Mouse (Mus musculus) lung, embryonic 14.5 days (tissue): ENCODE results near the gene Trmt13. TPM values are rescaled to one million over a fixed set of nuclear protein-coding genes. Genes with fewer than 3 reads are reported as not detected.
"Not testable (repeated sequence)": the region's sequence is repeated elsewhere in the genome, so short reads cannot be mapped to it uniquely, and the experiment has no call there.

Experiments
- ATAC-seq: fragments of 200-750 bp; cut with Nextera tagmentation; 2 replicates; pipeline ENCODE4 v1.8.0; 2017; ENCODE audit warnings: mild to moderate bottlenecking, moderate TSS enrichment, moderate library complexity; ENCODE audit not compliant: insufficient read depth
- DNase-seq: peaks from one replicate; pipeline ENCODE4 v3.0.0-alpha.2; 2015
- H3K27ac ChIP-seq: fragments of 300-500 bp; sonication (generic); 2 replicates; pipeline ENCODE4 v1.5.1; 2014; ENCODE audit warnings: low read depth, mild to moderate bottlenecking, moderate library complexity
- H3K27me3 ChIP-seq: fragments of 300-500 bp; sonication (generic); 2 replicates; pipeline ENCODE4 v1.6.1; 2014; ENCODE audit warnings: low read length, control low read depth; ENCODE audit not compliant: insufficient read depth
- H3K36me3 ChIP-seq: fragments of 300-500 bp; sonication (generic); 2 replicates; pipeline ENCODE4 v1.6.1; 2014; ENCODE audit warnings: control low read depth; ENCODE audit not compliant: insufficient read depth
- H3K4me1 ChIP-seq: fragments of 300-500 bp; sonication (generic); 2 replicates; pipeline ENCODE4 v1.6.1; 2014; ENCODE audit warnings: antibody characterized with exemption, control low read depth; ENCODE audit not compliant: insufficient read depth
- H3K4me2 ChIP-seq: fragments of 300-500 bp; sonication (generic); 2 replicates; pipeline ENCODE4 v1.6.1; 2014; ENCODE audit warnings: mild to moderate bottlenecking
- H3K4me3 ChIP-seq: fragments of 300-500 bp; sonication (generic); 2 replicates; pipeline ENCODE4 v1.5.1; 2014; ENCODE audit warnings: low read depth, low read length
- H3K9ac ChIP-seq: fragments of 300-500 bp; sonication (generic); 2 replicates; pipeline ENCODE4 v1.6.1; 2014
- H3K9me3 ChIP-seq: fragments of 300-500 bp; sonication (generic); 2 replicates; pipeline ENCODE4 v1.6.1; 2016; ENCODE audit warnings: low read depth, low read length, control low read depth
- CTCF ChIP-seq: IDR thresholded peaks from 2 replicates; pipeline ENCODE4 v1.5.1; 2016; ENCODE audit warnings: antibody characterized with exemption, low read depth
- WGBS: fragments of 180-500 bp; shearing (Covaris S2); extraction: QIAGEN DNeasy Blood & Tissue Kit; methylation state at CpG from one replicate; pipeline ENCODE4 v1.1.7; 2014; 5-methylcytosine and 5-hydroxymethylcytosine counted together
- polyA plus RNA-seq: library from polyadenylated mRNA; unstranded; fragments of >200 nt; fragmentation: Nextera tagmentation; extraction: Ambion mirVana; gene quantifications from 2 replicates; pipeline ENCODE4 v1.2.1, GENCODE M21; 2014

Trmt13 gene
- polyA plus RNA-seq, 1 experiment from 2014 or later = 24.8 TPM

DNA sequence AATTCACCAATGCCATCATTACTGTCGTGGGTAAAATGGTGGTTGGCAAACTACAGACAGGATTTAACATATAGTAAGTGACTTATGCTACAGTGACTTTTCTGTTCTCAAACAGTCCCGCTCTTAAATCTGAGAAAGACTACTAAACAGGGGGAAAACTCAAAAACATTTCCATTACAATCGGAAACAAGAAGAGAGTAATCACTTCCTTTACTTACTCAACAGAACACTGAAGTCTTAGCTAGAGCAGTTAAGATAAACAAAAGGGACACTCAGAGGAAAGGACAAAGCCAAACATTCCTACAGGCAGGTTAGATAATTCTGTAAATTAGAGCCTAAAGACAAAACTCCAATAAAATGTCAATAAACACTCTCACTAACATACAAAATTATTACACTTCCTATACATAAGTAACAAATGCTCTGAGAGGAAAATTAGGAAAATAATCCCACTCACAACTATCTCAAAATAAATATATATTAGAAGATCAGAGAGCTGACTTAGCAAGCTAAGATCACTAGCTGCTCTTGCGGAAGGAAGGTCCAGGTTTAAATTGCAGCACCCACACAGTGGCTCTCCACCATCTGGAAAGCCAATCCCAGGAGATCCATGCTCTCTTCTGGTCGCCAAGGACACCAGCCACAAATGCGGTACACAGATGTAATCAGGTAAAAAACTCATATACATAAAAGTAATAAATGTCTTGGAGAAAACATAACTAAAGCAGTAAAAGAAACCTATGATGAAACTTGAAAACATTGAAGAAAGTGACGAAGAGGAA, 42.0 kb upstream of the Trmt13 start:
- TF ChIP-seq CTCF = no peak
- 64% methylated on average over 7 of the region's 7 CpGs for whole genome bisulfite sequencing
- Histone ChIP-seq H3K27ac (no peak overlapping the region), H3K9me3 (no peaks in the 10 kb centered on the region), H3K4me2 (no peak overlapping the region), H3K4me3 (no peak overlapping the region), H3K4me1 (no peaks in the 10 kb centered on the region), H3K36me3 (no peaks in the 10 kb centered on the region), H3K9ac (no peak overlapping the region), H3K27me3 (no peaks in the 10 kb centered on the region)
- no peak for DNase-seq
- no peak for ATAC-seq

DNA sequence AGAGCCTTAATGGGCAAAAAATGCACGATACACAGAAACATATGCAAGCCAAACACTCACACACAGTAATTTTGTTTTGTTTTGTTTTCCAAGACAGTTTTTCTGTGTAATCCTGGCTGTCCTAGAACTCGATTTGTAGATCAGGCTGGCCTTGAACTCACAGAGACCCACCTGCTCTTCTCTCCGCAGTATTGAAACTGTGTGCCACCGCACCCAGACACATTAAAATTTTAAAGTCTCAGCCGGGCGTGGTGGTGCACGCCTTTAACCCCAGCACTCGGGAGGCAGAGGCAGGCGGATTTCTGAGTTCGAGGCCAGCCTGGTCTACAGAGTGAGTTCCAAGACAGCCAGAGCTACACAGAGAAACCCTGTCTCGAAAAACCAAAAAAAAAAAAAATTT, 39.7 kb upstream of the Trmt13 start:
- not testable (repeated sequence) for H3K27ac ChIP-seq, H3K9me3 ChIP-seq, H3K9ac ChIP-seq, ATAC-seq, H3K4me2 ChIP-seq, H3K36me3 ChIP-seq, H3K4me1 ChIP-seq, H3K4me3 ChIP-seq, DNase-seq, H3K27me3 ChIP-seq
- WGBS = 89% methylated on average over 11 of the region's 11 CpGs

DNA sequence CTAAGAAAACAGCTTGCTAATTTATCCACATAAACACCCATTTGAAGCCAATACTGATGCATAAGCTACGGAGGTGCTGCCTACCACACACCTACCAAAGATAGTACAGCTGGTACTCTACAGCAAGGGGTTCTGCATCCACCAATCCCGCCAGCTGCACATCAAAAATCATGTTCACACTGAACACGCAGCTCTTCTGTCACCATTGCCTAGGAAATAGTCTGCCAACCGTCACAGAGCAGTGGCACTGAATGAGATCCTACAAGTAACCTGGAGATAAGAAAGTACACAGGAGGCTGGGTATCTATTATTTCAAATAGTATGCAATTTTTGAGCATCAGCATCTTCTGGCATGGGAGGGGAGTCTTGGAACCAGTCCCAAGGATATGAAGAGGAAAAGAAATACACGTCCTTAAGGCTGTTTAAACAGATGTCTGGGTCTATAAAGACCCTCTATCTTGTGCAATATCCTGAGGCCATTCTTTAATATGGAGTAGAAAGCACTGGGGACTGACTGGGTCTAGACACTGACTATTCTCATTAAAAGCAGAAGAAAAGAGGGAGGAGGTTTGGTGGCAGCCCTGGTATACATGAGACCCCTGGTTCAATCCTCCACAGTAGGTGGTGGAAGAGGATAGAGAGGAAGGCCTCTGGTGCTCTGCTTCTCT, 39.0 kb upstream of the Trmt13 start:
- no peaks in the 10 kb centered on the region for H3K4me1 ChIP-seq
- 63% methylated on average over 5 of the region's 5 CpGs for WGBS

DNA sequence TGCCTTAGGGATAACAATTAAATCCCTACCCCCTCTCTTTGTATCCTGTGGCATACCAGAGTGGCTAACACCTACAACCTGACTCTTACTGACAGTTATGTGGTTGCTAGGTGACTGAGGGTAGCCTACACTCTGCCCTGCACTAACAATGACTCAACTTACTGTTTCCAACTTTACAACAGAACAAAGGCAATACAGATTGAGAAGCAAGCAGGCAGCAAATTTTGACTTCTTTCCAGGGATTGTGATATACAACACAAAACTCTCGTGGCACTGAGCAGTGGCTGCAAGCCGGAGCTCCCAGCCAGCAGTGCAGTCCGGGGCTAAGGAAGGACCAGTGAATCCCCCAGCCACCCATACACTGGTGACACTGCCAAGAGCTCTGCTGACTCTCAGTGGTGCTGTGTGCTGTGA, 37.7 kb upstream of the Trmt13 start:
- DNase-seq = no peak
- peak; percentile 60; the same call in 1 of the 2 replicates for ATAC-seq
- no peak overlapping the region for H3K4me3 ChIP-seq
- no peak for TF ChIP-seq CTCF
- no peak overlapping the region for H3K9ac ChIP-seq
- H3K27ac ChIP-seq = no peak overlapping the region
- whole genome bisulfite sequencing = 50% methylated on average over 3 of the region's 3 CpGs
- H3K4me1 ChIP-seq = no peaks in the 10 kb centered on the region
- no peak overlapping the region for H3K4me2 ChIP-seq
- H3K36me3 ChIP-seq = peaks cover 21% of the 10 kb centered on the region; the same call in 1 of the 2 replicates
- no peaks in the 10 kb centered on the region for H3K9me3 ChIP-seq
- no peaks in the 10 kb centered on the region for H3K27me3 ChIP-seq

More for the DNA sequence above, 39.0 kb upstream of the Trmt13 start:
- no peak for ATAC-seq
- Histone ChIP-seq H3K4me2 (no peak overlapping the region), H3K9ac (no peak overlapping the region), H3K4me3 (no peak overlapping the region), H3K27me3 (no peaks in the 10 kb centered on the region), H3K36me3 (peaks cover 11% of the 10 kb centered on the region; the same call in 1 of the 2 replicates), H3K9me3 (no peaks in the 10 kb centered on the region), H3K27ac (no peak overlapping the region)
- no peak for TF ChIP-seq CTCF
- DNase-seq = no peak

DNA sequence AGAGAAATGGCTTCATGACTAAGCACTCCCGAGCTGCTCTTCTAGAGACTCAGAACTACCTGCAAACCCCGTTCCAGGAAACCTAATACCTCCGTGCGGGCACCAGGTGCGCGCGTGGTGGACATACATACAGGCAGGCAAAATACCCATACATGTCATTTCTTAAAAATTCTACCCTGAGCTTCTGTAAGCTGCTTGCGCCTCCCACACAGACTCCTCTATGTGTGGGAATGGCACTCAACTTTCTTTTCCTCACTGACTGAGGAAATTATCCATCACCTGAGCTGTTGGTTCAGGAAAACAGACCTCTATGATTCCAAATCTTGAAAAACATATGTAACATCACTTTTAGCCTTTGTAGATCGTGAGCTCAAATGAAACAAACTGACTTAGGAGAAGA, 36.3 kb upstream of the Trmt13 start:
- no peak overlapping the region for H3K9ac ChIP-seq
- no peaks in the 10 kb centered on the region for H3K9me3 ChIP-seq
- ATAC-seq (no peak), DNase-seq (no peak)
- WGBS = 94% methylated on average over 9 of the region's 9 CpGs
- H3K36me3 ChIP-seq = peaks cover 34% of the 10 kb centered on the region
- H3K27me3 ChIP-seq = no peaks in the 10 kb centered on the region
- TF ChIP-seq CTCF = no peak
- H3K27ac ChIP-seq = no peak overlapping the region
- no peaks in the 10 kb centered on the region for H3K4me1 ChIP-seq
- H3K4me3 ChIP-seq = no peak overlapping the region
- no peak overlapping the region for H3K4me2 ChIP-seq

DNA sequence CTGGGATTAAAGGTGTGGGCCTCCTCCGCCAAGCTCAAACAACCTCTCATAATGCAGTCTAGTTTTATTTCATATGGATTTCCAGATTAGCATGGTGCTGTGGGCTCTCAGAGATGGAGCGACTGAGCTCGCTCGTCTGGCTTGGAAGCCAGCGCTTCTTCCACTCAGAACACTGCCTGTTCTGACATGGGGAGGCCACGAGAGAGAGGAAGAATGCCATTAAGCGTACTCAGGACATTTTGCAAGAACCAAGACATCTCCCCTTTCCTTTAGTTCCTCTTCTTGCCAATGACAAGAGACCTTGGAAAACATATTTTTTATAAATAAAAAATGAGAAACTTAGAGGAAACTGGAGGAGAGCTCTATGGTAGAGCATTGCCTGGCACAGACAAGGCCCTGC, 34.4 kb upstream of the Trmt13 start:
- ATAC-seq = no peak
- H3K4me1 ChIP-seq = no peaks in the 10 kb centered on the region
- H3K4me3 ChIP-seq = no peak overlapping the region
- H3K27ac ChIP-seq = no peak overlapping the region
- DNase-seq = no peak
- no peak for TF ChIP-seq CTCF
- H3K9me3 ChIP-seq = no peaks in the 10 kb centered on the region
- no peak overlapping the region for H3K9ac ChIP-seq
- H3K36me3 ChIP-seq = peaks cover 51% of the 10 kb centered on the region
- WGBS = 93% methylated on average over 7 of the region's 7 CpGs
- no peaks in the 10 kb centered on the region for H3K27me3 ChIP-seq
- no peak overlapping the region for H3K4me2 ChIP-seq

DNA sequence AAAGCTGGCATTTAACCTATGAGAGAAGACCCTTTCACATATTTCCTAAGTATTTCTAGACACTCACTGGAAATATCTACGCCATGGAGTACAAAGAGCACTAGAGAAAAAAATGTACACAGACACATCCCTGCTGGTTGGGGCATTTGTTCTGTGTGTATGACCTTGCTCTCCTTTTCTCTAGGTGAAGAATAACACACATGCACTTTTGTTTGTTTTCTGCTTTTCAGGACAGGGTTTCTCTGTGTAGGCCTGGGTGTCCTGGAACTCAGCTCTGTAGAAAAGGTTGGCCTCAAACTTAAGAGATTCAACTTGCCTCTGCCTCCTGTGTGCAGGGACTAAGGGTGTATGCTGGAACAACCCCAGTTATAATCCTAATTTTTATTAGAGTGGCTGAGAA, 32.0 kb upstream of the Trmt13 start:
- 90% methylated on average over 1 of the region's 1 CpGs for WGBS
- ATAC-seq (no peak), DNase-seq (no peak)
- H3K27me3 ChIP-seq = no peaks in the 10 kb centered on the region
- no peaks in the 10 kb centered on the region for H3K4me1 ChIP-seq
- H3K36me3 ChIP-seq = peaks cover 66% of the 10 kb centered on the region
- H3K4me3 ChIP-seq = no peak overlapping the region
- no peak overlapping the region for H3K27ac ChIP-seq
- no peak for TF ChIP-seq CTCF
- H3K4me2 ChIP-seq = no peak overlapping the region
- no peaks in the 10 kb centered on the region for H3K9me3 ChIP-seq
- H3K9ac ChIP-seq = no peak overlapping the region
